Mouse (Mus musculus) liver (tissue): ENCODE measurements at regions not wholly inside any gene's neighbourhood (a gene's known extent, or its start where the extent isn't known, plus 50 kb on each side); places are given as distances from the start of the nearest gene placed in this dataset.

ENCODE experiments used
- DNase-seq: peaks from one replicate; pipeline ENCODE4 v3.0.0-alpha.2; 2020; ENCODE audit warnings: mixed read lengths

- DNase-seq, result no peak
Measured at GRCm38 (mm10) chr10:16751546-16751945, 971.5 kb upstream of the Cited2 start.

GRCm38 (mm10) chr10:16789641-16790243, 933.3 kb upstream of the Cited2 start:
- DNase-seq, result no peak

GRCm38 (mm10) chr10:16803978-16804377, 919.0 kb upstream of the Cited2 start:
- no peak for DNase-seq

GRCm38 (mm10) chr10:16810716-16811115, 912.3 kb upstream of the Cited2 start:
- DNase-seq, result no peak

- no peak for DNase-seq
Measured at GRCm38 (mm10) chr10:16814013-16814412, 909.0 kb upstream of the Cited2 start.

- DNase-seq, result no peak
Measured at GRCm38 (mm10) chr10:16861534-16861933, 861.5 kb upstream of the Cited2 start.

- no peak for DNase-seq
Measured at GRCm38 (mm10) chr10:16866914-16867313, 856.1 kb upstream of the Cited2 start.

- DNase-seq, result no peak
Measured at GRCm38 (mm10) chr10:16874131-16874530, 848.9 kb upstream of the Cited2 start.

- no peak for DNase-seq
Measured at GRCm38 (mm10) chr10:16878197-16878596, 844.8 kb upstream of the Cited2 start.

GRCm38 (mm10) chr10:16893316-16893715, 829.7 kb upstream of the Cited2 start:
- no peak for DNase-seq

- no peak for DNase-seq
Measured at GRCm38 (mm10) chr10:16895332-16895731, 827.7 kb upstream of the Cited2 start.

GRCm38 (mm10) chr10:16922888-16923287, 800.1 kb upstream of the Cited2 start:
- DNase-seq, result no peak

- no peak for DNase-seq
Measured at GRCm38 (mm10) chr10:16923851-16924250, 799.2 kb upstream of the Cited2 start.

- DNase-seq, result no peak
Measured at GRCm38 (mm10) chr10:16937705-16938104, 785.3 kb upstream of the Cited2 start.

- no peak for DNase-seq
Measured at GRCm38 (mm10) chr10:16951636-16952035, 771.4 kb upstream of the Cited2 start.

- DNase-seq, result no peak
Measured at GRCm38 (mm10) chr10:16960971-16961370, 762.0 kb upstream of the Cited2 start.

- no peak for DNase-seq
Measured at GRCm38 (mm10) chr10:16962463-16962862, 760.6 kb upstream of the Cited2 start.

- no peak for DNase-seq
Measured at GRCm38 (mm10) chr10:16978770-16979169, 744.2 kb upstream of the Cited2 start.

- DNase-seq, result no peak
Measured at GRCm38 (mm10) chr10:16990227-16990626, 732.8 kb upstream of the Cited2 start.

GRCm38 (mm10) chr10:16993789-16994188, 729.2 kb upstream of the Cited2 start:
- no peak for DNase-seq

- DNase-seq, result no peak
Measured at GRCm38 (mm10) chr10:16994526-16994925, 728.5 kb upstream of the Cited2 start.

- no peak for DNase-seq
Measured at GRCm38 (mm10) chr10:16995010-16995409, 728.0 kb upstream of the Cited2 start.

GRCm38 (mm10) chr10:16996820-16997466, 726.1 kb upstream of the Cited2 start:
- no peak for DNase-seq

GRCm38 (mm10) chr10:17001320-17001719, 721.7 kb upstream of the Cited2 start:
- DNase-seq, result no peak
